Mouse (Mus musculus) brain, embryonic 14.5 days (tissue): ENCODE data around the gene Cbarp.

Source experiments
- CTCF ChIP-seq: fragments of 200-500 bp; IDR thresholded peaks from 2 replicates; pipeline ENCODE4 v1.5.1; 2012; ENCODE audit warnings: inconsistent platforms, mild to moderate bottlenecking, moderate library complexity, borderline replicate concordance; ENCODE audit not compliant: insufficient read depth, insufficient read length; ENCODE audit errors: extremely low read depth
- POLR2A ChIP-seq: fragments of 200-500 bp; IDR thresholded peaks from 2 replicates; pipeline ENCODE4 v1.6.1; 2012; ENCODE audit warnings: mild to moderate bottlenecking, inconsistent platforms, borderline replicate concordance; ENCODE audit not compliant: poor library complexity, insufficient read depth, insufficient read length, severe bottlenecking; ENCODE audit errors: extremely low read depth

DNA sequence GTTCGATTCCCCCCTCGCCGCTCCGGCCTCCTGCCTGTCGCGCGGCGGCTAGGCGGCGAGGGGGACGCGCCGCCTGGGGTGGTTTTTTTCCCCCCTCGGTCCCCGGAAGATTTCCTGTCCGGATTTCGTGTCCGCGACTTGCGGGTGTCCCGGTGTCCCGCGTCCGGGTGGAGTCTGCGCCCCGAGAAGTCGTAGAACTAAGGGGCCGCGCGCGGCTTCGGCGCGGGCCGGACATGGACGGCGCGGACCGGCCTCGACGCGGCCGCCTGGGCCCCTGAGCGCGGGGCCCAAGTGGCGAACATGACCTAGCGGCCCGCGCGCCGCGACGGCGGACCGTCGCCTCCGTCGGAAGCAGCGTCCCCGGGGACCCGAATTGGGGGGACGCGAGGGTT is 24.7 kb downstream of the Cbarp start:
- TF ChIP-seq POLR2A (no peak), CTCF (no peak)
